Mouse (Mus musculus): ENCODE data around the gene 4933415A04Rik. TPM values are rescaled to one million over a fixed set of nuclear protein-coding genes. Genes with fewer than 3 reads are reported as not detected.

Gene 4933415A04Rik
- polyA plus RNA-seq, 1 experiment from 2014 or later = 2.9 TPM

GRCm38 (mm10) chr11:43546678-43547077 lies 40.2 kb upstream of the 4933415A04Rik start:
- 64% methylated on average over 4 of the region's 4 CpGs for WGBS
- no peak for DNase-seq (ENCODE audit: low spot score)
- ATAC-seq = no peak
- Histone ChIP-seq H3K9me3 (ENCODE audit: low read length) (no peaks in the 10 kb centered on the region), H3K36me3 (ENCODE audit: insufficient read depth, low read length) (no peaks in the 10 kb centered on the region), H3K4me2 (replicated peaks; ENCODE audit: low read depth, low read length) (no peak overlapping the region), H3K9ac (replicated peaks; ENCODE audit: low read depth) (no peak overlapping the region), H3K4me1 (ENCODE audit: insufficient read depth, low read depth, low read length) (peaks cover 20% of the 10 kb centered on the region; the same call in 1 of the 2 replicates), H3K27ac (ENCODE audit: low read length) (no peak overlapping the region), H3K4me3 (ENCODE audit: low read depth, low read length) (no peak overlapping the region), H3K27me3 (replicated peaks; ENCODE audit: insufficient read depth, low read length) (no peaks in the 10 kb centered on the region)
- TF ChIP-seq CTCF (IDR thresholded peaks at IDR 0.05) = no peak
- TF ChIP-seq EP300 (IDR thresholded peaks at IDR 0.05) = no peak

GRCm38 (mm10) chr11:43548148-43548547 lies 38.7 kb upstream of the 4933415A04Rik start:
- H3K9me3 ChIP-seq (ENCODE audit: low read length) = no peaks in the 10 kb centered on the region
- 15% methylated on average over 7 of the region's 7 CpGs for WGBS
- DNase-seq (ENCODE audit: low spot score) = peak; percentile 77

GRCm38 (mm10) chr11:43548657-43549435 lies 38.0 kb upstream of the 4933415A04Rik start:
- WGBS = 24% methylated on average over 12 of the region's 12 CpGs
- Histone ChIP-seq H3K4me2 (replicated peaks; ENCODE audit: low read depth, low read length) (no peak overlapping the region), H3K9ac (replicated peaks; ENCODE audit: low read depth) (no peak overlapping the region), H3K36me3 (ENCODE audit: insufficient read depth, low read length) (no peaks in the 10 kb centered on the region), H3K4me1 (ENCODE audit: insufficient read depth, low read depth, low read length) (peaks cover 20% of the 10 kb centered on the region; the same call in 1 of the 2 replicates), H3K4me3 (ENCODE audit: low read depth, low read length) (no peak overlapping the region), H3K27me3 (replicated peaks; ENCODE audit: insufficient read depth, low read length) (no peaks in the 10 kb centered on the region), H3K9me3 (ENCODE audit: low read length) (no peaks in the 10 kb centered on the region), H3K27ac (ENCODE audit: low read length) (peak overlapping the region; percentile 76)
- peak; percentile 83 for ATAC-seq
- TF ChIP-seq CTCF (IDR thresholded peaks at IDR 0.05) = no peak
- TF ChIP-seq EP300 (IDR thresholded peaks at IDR 0.05) = peak; percentile 76
- peak; percentile 87 for DNase-seq (ENCODE audit: low spot score)

More at GRCm38 (mm10) chr11:43548148-43548547, 38.7 kb upstream of the 4933415A04Rik start:
- TF ChIP-seq EP300 (IDR thresholded peaks at IDR 0.05) (no peak), CTCF (IDR thresholded peaks at IDR 0.05) (no peak)
- Histone ChIP-seq H3K27ac (ENCODE audit: low read length) (peak overlapping the region; percentile 76), H3K36me3 (ENCODE audit: insufficient read depth, low read length) (no peaks in the 10 kb centered on the region), H3K9ac (replicated peaks; ENCODE audit: low read depth) (no peak overlapping the region), H3K27me3 (replicated peaks; ENCODE audit: insufficient read depth, low read length) (no peaks in the 10 kb centered on the region), H3K4me2 (replicated peaks; ENCODE audit: low read depth, low read length) (no peak overlapping the region), H3K4me3 (ENCODE audit: low read depth, low read length) (no peak overlapping the region), H3K4me1 (ENCODE audit: insufficient read depth, low read depth, low read length) (peaks cover 20% of the 10 kb centered on the region; the same call in 1 of the 2 replicates)
- peak; percentile 71 for ATAC-seq

- Histone ChIP-seq H3K27me3 (replicated peaks; ENCODE audit: insufficient read depth, low read length) (no peaks in the 10 kb centered on the region), H3K4me2 (replicated peaks; ENCODE audit: low read depth, low read length) (no peak overlapping the region), H3K9ac (replicated peaks; ENCODE audit: low read depth) (no peak overlapping the region), H3K27ac (ENCODE audit: low read length) (peak overlapping the region; percentile 76), H3K4me1 (ENCODE audit: insufficient read depth, low read depth, low read length) (peaks cover 20% of the 10 kb centered on the region; the same call in 1 of the 2 replicates), H3K9me3 (ENCODE audit: low read length) (no peaks in the 10 kb centered on the region), H3K36me3 (ENCODE audit: insufficient read depth, low read length) (no peaks in the 10 kb centered on the region), H3K4me3 (ENCODE audit: low read depth, low read length) (no peak overlapping the region)
- TF ChIP-seq EP300 (IDR thresholded peaks at IDR 0.05) = no peak
- TF ChIP-seq CTCF (IDR thresholded peaks at IDR 0.05) = no peak
- DNase-seq (ENCODE audit: low spot score) (peak; percentile 56), ATAC-seq (peak; percentile 18; the same call in 1 of the 2 replicates)
- 9% methylated on average over 11 of the region's 11 CpGs for WGBS
These were observed 37.1 kb upstream of the 4933415A04Rik start for GRCm38 (mm10) chr11:43549701-43550100.

DNA sequence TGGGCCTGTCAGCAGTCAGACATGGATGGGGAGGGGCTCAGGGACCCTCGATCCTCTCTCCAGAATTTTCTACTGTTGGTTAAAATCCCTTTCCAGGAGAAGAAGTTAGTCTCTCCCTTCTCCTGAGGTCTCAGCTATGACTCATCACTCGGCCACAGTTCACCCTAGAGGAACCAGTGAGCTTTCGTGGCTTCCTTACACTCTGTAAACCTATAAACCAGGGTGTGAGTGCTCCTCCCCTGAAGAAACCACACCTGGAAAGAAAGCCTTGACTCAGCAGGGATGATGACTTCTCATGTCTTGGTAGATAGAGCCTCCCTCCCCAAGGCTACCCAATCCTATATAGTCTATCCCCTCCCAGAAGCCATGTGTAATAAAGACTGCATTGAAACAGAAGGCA lies 35.1 kb upstream of the 4933415A04Rik start:
- Histone ChIP-seq H3K9me3 (ENCODE audit: low read length) (no peaks in the 10 kb centered on the region), H3K9ac (replicated peaks; ENCODE audit: low read depth) (no peak overlapping the region), H3K27ac (ENCODE audit: low read length) (no peak overlapping the region), H3K4me1 (ENCODE audit: insufficient read depth, low read depth, low read length) (peaks cover 20% of the 10 kb centered on the region; the same call in 1 of the 2 replicates), H3K4me3 (ENCODE audit: low read depth, low read length) (no peak overlapping the region), H3K4me2 (replicated peaks; ENCODE audit: low read depth, low read length) (no peak overlapping the region), H3K36me3 (ENCODE audit: insufficient read depth, low read length) (no peaks in the 10 kb centered on the region), H3K27me3 (replicated peaks; ENCODE audit: insufficient read depth, low read length) (no peaks in the 10 kb centered on the region)
- no peak for DNase-seq (ENCODE audit: low spot score)
- no peak for ATAC-seq
- 86% methylated on average over 3 of the region's 3 CpGs for WGBS
- no peak for TF ChIP-seq CTCF (IDR thresholded peaks at IDR 0.05)
- TF ChIP-seq EP300 (IDR thresholded peaks at IDR 0.05) = no peak

DNA sequence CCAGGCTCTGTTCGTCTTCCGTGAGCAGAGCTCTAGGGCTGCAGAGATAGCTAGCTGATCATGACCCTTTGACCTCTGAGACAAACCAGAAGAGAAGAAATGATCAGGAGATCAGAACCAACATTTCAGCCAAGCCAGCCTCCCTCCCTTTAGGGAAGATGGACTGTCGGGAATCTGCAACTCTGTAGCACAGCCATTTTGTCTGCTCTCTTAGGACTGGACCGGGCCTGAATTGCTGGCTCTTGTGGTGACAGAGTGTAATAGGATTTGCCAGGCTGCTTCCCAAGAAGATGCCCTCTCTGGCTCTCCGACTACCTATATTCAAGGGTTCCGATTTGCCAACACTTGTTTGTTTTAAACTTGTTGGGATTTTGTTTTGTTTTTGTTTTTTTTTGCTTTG lies 34.2 kb upstream of the 4933415A04Rik start:
- Histone ChIP-seq H3K27me3 (replicated peaks; ENCODE audit: insufficient read depth, low read length) (no peaks in the 10 kb centered on the region), H3K36me3 (ENCODE audit: insufficient read depth, low read length) (no peaks in the 10 kb centered on the region), H3K4me2 (replicated peaks; ENCODE audit: low read depth, low read length) (no peak overlapping the region), H3K9me3 (ENCODE audit: low read length) (no peaks in the 10 kb centered on the region), H3K4me3 (ENCODE audit: low read depth, low read length) (no peak overlapping the region), H3K9ac (replicated peaks; ENCODE audit: low read depth) (no peak overlapping the region), H3K27ac (ENCODE audit: low read length) (no peak overlapping the region), H3K4me1 (ENCODE audit: insufficient read depth, low read depth, low read length) (peaks cover 20% of the 10 kb centered on the region; the same call in 1 of the 2 replicates)
- no peak for TF ChIP-seq EP300 (IDR thresholded peaks at IDR 0.05)
- no peak for TF ChIP-seq CTCF (IDR thresholded peaks at IDR 0.05)
- ATAC-seq = no peak
- WGBS = 93% methylated on average over 6 of the region's 6 CpGs
- no peak for DNase-seq (ENCODE audit: low spot score)

Measured in lung, postnatal 0 days (tissue).